Mouse (Mus musculus): ENCODE data around the gene Asl.

Gene Asl

DNA sequence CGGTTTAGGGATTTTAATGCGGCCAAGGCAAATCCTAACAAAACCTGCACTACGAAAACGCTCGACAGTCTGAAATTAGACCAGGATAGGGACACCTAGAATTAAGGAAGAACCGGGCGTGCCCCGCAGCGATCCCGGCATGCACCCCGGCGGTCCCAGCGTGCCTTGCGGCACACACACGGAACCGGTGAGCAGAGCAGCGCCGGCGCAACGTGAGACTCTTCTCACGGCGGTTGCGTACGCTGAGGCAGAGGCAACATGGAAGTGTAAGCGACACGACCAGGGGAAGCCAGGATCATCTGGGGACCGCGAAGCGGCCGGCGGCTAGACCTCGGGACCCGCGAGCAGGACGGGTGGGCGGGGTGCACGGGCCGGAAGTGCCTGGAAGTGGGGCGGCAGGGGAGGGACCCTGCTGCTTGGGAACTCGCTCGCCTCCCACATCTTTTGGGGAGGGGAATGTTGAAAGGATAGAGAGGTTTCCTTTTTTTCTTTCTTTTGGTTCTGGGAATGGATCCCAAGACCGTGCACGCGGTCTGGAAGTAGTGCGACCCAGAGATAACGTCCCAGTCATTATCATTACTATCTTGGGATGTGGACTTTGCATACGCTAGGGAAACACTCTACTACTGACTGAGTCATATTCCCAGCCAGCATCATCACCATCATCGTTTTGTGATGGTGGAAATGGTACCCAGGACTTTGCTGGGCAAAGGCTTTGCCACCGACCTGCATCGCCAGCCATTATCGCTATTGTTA is at the start of gene Asl, which contains the start of gene Crcp:
Gene Asl, minus strand, starts transcription at position 106 of the 756 bp plus-strand sequence.
Gene Crcp, plus strand, starts transcription at position 149 of the 756 bp plus-strand sequence.
- no peak; the same call in 1 of the 2 replicates for TF ChIP-seq GATA4 (IDR thresholded peaks at IDR 0.05; ENCODE audit: insufficient replicate concordance, low read length)

- no peak for TF ChIP-seq GATA4 (IDR thresholded peaks at IDR 0.05; ENCODE audit: insufficient replicate concordance, low read length)
Observed at GRCm38 (mm10) chr5:130078834-130079156, 49.7 kb upstream of the Asl start.

- TF ChIP-seq GATA4 (IDR thresholded peaks at IDR 0.05; ENCODE audit: insufficient replicate concordance, low read length): no peak
Observed at GRCm38 (mm10) chr5:130078096-130078833, 49.2 kb upstream of the Asl start.

- no peak for TF ChIP-seq GATA4 (IDR thresholded peaks at IDR 0.05; ENCODE audit: insufficient replicate concordance, low read length)
Observed at GRCm38 (mm10) chr5:130076396-130076795, 47.3 kb upstream of the Asl start.

GRCm38 (mm10) chr5:130074491-130074890 is 45.4 kb upstream of the Asl start:
- TF ChIP-seq GATA4 (IDR thresholded peaks at IDR 0.05; ENCODE audit: insufficient replicate concordance, low read length): no peak

- no peak for TF ChIP-seq GATA4 (IDR thresholded peaks at IDR 0.05; ENCODE audit: insufficient replicate concordance, low read length)
Observed at GRCm38 (mm10) chr5:130073026-130073425, 44.0 kb upstream of the Asl start, which contains the start of gene Tpst1. TSS of gene Tpst1 (plus strand) at chr5:130073326.

- TF ChIP-seq GATA4 (IDR thresholded peaks at IDR 0.05; ENCODE audit: insufficient replicate concordance, low read length): no peak
Observed at GRCm38 (mm10) chr5:130067841-130068264, 38.8 kb upstream of the Asl start.

DNA sequence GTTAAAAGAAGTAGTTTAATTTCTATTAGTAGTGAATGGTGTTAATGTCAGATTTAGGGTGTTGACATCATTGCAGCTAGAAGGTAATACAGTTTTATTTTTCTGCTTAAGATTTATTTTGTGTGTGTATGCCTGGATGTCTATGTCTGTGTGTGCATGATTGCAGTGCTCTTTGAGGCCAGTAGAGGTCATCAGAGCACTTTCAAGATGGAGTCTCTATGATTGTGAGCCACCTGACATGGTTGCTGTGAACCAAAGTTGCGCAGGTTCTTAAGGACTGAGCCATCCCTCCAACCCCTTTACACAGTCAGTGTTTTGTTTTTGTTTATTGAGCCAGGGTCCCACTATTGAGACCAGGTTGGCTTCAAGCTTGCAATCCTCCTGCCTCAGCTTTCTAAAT is 36.5 kb upstream of the Asl start:
- no peak for TF ChIP-seq GATA4 (IDR thresholded peaks at IDR 0.05; ENCODE audit: insufficient replicate concordance, low read length)

- TF ChIP-seq GATA4 (IDR thresholded peaks at IDR 0.05; ENCODE audit: insufficient replicate concordance, low read length): no peak
Observed at GRCm38 (mm10) chr5:130063760-130064159, 34.7 kb upstream of the Asl start.

DNA sequence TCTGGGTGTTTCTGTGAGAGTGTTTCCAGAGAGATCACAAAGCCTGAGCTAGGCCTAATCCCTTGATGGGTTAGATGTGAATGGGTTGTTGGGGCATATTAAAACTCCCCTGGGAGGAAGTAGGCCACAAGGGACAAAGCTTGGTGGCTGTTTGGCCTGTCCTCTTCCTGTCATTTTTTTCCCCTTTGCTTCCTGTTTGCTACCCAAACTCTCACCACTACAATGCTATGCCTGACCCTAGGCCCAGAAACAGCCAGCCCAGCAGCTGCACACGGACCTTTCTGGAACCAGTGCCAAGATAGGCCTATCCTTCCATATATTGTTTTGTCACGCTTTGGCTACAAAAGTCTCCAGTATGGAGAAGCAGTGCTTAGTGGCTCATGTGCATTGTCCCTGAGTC is 33.0 kb upstream of the Asl start:
- no peak for TF ChIP-seq GATA4 (IDR thresholded peaks at IDR 0.05; ENCODE audit: insufficient replicate concordance, low read length)

- peak; percentile 90; the same call in 1 of the 2 replicates for TF ChIP-seq GATA4 (IDR thresholded peaks at IDR 0.05; ENCODE audit: insufficient replicate concordance, low read length)
Observed at GRCm38 (mm10) chr5:130060329-130060665, 31.2 kb upstream of the Asl start.

DNA sequence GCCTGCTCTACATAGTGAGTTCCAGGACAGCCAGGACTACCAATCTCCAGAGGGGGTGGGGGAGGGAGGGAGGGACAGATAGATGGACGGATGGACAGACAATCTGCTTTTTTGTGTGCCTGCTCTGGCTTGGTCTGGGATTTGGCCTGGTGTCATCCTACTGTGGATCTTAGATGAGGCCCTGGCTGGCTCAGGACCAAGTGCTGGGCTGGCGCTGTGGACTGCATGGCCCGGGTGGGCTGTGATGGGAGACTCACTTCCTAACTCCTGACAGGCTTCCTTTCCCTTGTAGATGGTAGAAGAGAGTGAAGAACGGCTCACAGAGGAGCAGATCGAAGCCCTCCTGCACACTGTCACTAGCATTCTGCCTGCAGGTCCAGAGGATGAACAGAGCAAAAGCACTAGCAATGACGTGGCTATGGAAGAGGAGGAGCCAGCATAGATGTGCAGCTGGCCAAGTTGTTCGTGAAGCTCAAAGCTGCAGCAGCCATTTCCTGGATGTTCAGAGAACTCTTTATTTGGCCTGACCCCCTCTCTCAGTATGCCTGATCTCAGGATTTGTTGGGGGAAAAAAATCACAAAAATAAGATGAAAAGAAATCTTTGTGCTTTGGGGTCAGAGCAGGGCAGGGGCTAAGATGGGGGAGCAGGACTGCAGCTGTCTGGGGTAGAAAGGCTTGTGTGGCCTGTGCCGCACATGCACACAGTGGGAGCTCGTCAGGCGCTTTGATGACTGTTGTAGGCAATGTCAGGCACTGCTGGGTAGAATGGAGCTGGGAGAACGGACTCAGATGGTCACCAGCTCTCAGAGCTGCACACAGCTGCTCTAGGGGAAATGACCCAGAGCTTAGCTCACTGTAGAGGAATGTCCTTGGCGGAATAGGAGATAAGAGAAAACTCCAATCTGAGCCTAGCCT is 30.6 kb upstream of the Asl start:
- no peak; the same call in 1 of the 2 replicates for TF ChIP-seq GATA4 (IDR thresholded peaks at IDR 0.05; ENCODE audit: insufficient replicate concordance, low read length)

- no peak for TF ChIP-seq GATA4 (IDR thresholded peaks at IDR 0.05; ENCODE audit: insufficient replicate concordance, low read length)
Observed at GRCm38 (mm10) chr5:130056303-130056702, 27.3 kb upstream of the Asl start.

- no peak for TF ChIP-seq GATA4 (IDR thresholded peaks at IDR 0.05; ENCODE audit: insufficient replicate concordance, low read length)
Observed at GRCm38 (mm10) chr5:130055688-130056087, 26.6 kb upstream of the Asl start.

DNA sequence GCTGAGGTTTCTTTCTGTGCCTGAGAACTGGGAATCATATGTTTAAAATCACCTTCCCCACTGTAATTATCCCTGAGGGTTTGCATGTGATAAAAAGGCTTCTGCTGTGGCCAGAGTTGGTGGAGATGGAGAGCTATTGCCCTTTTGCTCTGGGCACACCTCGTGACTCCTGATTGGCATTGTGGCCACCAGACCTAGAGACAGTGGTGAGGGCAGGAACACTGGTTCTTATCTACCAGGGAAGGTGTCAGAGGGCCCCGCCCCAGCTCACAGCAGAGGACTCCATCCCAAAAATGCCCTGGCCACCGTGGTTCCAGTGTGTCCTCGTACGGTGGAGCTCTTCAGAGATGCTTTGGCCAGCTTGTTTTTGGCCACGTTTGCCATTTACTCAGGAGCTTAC is 23.9 kb upstream of the Asl start:
- no peak for TF ChIP-seq GATA4 (IDR thresholded peaks at IDR 0.05; ENCODE audit: insufficient replicate concordance, low read length)
